Mouse (Mus musculus): ENCODE measurements around the gene Fcgr1.

DNA sequence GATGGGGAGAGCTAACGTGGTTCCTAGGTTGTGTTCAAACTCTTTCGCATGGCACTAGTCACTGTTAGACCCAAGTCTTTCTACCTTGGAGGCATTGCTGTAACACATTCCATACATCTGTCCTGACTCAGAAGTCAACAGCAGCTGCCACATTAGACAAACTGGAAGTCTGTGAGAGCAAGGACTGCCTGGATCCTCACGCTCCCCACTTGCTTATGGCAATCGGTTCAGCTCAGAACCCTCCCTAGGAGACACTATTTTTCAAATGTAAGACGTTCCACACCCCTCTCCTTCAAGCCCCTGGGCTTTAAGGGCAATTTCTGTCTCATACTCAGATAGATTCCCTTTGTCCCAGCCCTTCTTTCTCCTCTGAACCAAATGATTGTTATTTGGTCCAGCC is 8.3 kb upstream of the Fcgr1 start:
- TF ChIP-seq POLR2A (IDR thresholded peaks at IDR 0.05; ENCODE audit: extremely low read depth, insufficient read depth, low read length) = no peak
- TF ChIP-seq CTCF (IDR thresholded peaks at IDR 0.05; ENCODE audit: extremely low read depth, insufficient read depth, low read length) = no peak
